Mouse (Mus musculus) layer of hippocampus, adult 9-10 months (tissue): ENCODE results near the gene Agbl4.

ENCODE experiments used
- DNase-seq: peaks from one replicate; pipeline ENCODE4 v3.0.0; 2022; ENCODE audit warnings: low spot score

The Agbl4 gene

GRCm38 (mm10) chr4:110397618-110398045, at the start of gene Agbl4:
TSS of gene Agbl4 (plus strand) at chr4:110397661.
- DNase-seq: peak; percentile 33

GRCm38 (mm10) chr4:110350856-110351177, 46.6 kb upstream of the Agbl4 start:
- DNase-seq: no peak

- peak; percentile 21 for DNase-seq
Measured at GRCm38 (mm10) chr4:110351178-110352000, 46.1 kb upstream of the Agbl4 start, which contains the start of gene Elavl4. TSS of gene Elavl4 (minus strand) at chr4:110351909.

GRCm38 (mm10) chr4:110352001-110352369, 45.5 kb upstream of the Agbl4 start:
- DNase-seq: no peak

- DNase-seq: no peak
Measured at GRCm38 (mm10) chr4:110360568-110360967, 36.9 kb upstream of the Agbl4 start.

- DNase-seq: no peak
Measured at GRCm38 (mm10) chr4:110396221-110396620, 1.2 kb upstream of the Agbl4 start.

- no peak for DNase-seq
Measured at GRCm38 (mm10) chr4:110420306-110420705, 22.8 kb downstream of the Agbl4 start.

GRCm38 (mm10) chr4:110427653-110428052, 30.2 kb downstream of the Agbl4 start:
- no peak for DNase-seq

- no peak for DNase-seq
Measured at GRCm38 (mm10) chr4:110494371-110494770, 96.9 kb downstream of the Agbl4 start.

- DNase-seq: no peak
Measured at GRCm38 (mm10) chr4:110529804-110530203, 132.3 kb downstream of the Agbl4 start.

- no peak for DNase-seq
Measured at GRCm38 (mm10) chr4:110549223-110549622, 151.8 kb downstream of the Agbl4 start.

GRCm38 (mm10) chr4:110597726-110598283, 200.3 kb downstream of the Agbl4 start:
- DNase-seq: no peak

GRCm38 (mm10) chr4:110641417-110641816, 244.0 kb downstream of the Agbl4 start:
- no peak for DNase-seq

GRCm38 (mm10) chr4:110662940-110663339, 265.5 kb downstream of the Agbl4 start:
- DNase-seq: no peak

GRCm38 (mm10) chr4:110674121-110674520, 276.7 kb downstream of the Agbl4 start:
- DNase-seq: no peak

GRCm38 (mm10) chr4:110735141-110735540, 337.7 kb downstream of the Agbl4 start:
- DNase-seq: no peak

- no peak for DNase-seq
Measured at GRCm38 (mm10) chr4:110757941-110758340, 360.5 kb downstream of the Agbl4 start.

- DNase-seq: no peak
Measured at GRCm38 (mm10) chr4:110788596-110788995, 391.1 kb downstream of the Agbl4 start.

GRCm38 (mm10) chr4:110799902-110800301, 402.4 kb downstream of the Agbl4 start:
- DNase-seq: peak; percentile 13

GRCm38 (mm10) chr4:110810947-110811346, 413.5 kb downstream of the Agbl4 start:
- no peak for DNase-seq

- no peak for DNase-seq
Measured at GRCm38 (mm10) chr4:110832776-110833175, 435.3 kb downstream of the Agbl4 start.

- no peak for DNase-seq
Measured at GRCm38 (mm10) chr4:110879719-110880443, 482.4 kb downstream of the Agbl4 start.

GRCm38 (mm10) chr4:110916061-110916460, 518.6 kb downstream of the Agbl4 start:
- DNase-seq: peak; percentile 24
